Mouse (Mus musculus) left cerebral cortex, adult 18-20 months (tissue): ENCODE measurements at regions not wholly inside any gene's neighbourhood (a gene's known extent, or its start where the extent isn't known, plus 50 kb on each side); places are given as distances from the start of the nearest gene placed in this dataset.

ENCODE experiments used
- DNase-seq, 2 experiments: peaks; one replicate each; pipeline ENCODE4 v3.0.0; 2021 to 2022; ENCODE audit warnings: low spot score in 2 of 2, mixed read lengths in 1 of 2

- DNase-seq, result no peak
Observed at GRCm38 (mm10) chr3:45981851-45982250, 466.2 kb downstream of the Pabpc4l start.

DNA sequence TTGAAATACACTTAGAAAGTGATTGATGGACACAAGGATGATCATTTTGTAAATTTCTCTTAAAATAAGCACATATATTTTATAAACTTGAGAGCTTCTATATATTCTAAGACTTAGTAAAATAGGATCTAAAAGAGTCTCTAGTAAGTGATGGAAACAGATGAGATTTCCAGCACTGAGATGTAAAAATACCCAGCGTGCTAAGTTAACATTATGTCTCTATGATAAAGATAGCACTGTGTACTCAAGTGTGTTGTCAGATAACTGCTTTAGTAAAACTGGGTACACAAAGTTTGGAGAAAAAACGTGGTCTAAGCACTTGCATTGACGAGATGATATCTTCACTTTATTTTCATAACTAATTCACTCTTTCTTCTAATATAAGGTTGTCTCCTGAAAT lies 479.4 kb downstream of the Pabpc4l start:
- no peak for DNase-seq

DNA sequence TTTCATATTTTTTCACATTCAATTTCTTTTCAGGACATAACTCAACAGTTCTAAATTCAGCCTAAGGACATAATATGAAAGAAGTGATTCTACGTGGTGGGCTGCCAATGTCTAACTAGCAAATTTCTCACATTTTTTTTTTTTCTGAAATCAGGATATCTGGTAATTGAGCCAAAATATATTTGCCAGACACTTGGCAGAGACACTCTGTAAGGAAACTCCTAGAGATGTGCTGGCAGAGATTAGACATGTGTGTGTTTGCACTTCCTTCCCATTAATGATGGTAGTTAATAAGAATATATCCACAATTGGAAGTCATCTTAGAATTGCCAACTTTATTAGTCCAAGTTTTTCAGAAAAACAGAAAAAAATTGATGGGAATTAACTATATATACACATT lies 513.6 kb downstream of the Pabpc4l start:
- DNase-seq, result no peak

DNA sequence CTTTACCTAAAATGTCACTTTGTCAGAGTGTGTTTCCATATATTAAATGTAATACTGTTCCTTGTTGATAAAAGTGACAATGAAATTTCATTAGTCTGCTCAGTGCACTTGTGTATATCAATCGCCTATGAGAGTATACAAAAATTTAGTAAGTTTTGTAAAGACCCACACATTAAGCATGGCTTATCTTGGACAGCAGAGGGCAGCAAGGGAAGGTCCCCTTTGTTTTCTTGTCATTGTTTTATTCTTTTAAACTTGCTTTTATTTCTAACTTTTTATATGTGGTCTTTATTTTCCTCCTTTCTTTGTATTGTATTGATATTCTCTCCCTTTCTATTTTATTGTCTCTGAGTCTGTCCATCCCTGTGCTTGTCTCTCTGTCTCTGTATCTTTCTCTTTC lies 523.7 kb downstream of the Pabpc4l start:
- peak in 1 of 2 experiments; percentile 2 for DNase-seq
